Mouse (Mus musculus): ENCODE data around the gene Zkscan16.

DNA sequence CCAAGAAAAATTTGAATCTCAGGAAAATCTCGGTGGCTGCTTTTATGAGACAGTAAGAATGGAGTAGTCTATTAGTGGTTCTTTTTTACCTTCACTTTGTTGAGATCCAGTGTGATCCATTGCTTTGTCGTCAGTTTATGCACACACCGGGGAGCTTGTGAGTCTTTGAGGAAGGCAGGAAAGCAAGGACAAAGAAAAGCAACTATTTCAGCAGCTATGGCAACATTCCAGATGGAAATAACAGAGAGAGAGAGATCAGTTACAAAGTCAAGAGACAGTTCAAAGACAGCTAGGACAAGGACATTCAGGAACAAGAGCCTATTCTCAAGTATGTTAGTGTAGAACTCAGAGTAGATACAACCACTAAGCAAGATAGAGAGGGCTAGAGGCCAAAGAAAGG lies 7.6 kb upstream of the Zkscan16 start:
- TF ChIP-seq EP300 (IDR thresholded peaks at IDR 0.05; ENCODE audit: low read depth) (no peak), CTCF (IDR thresholded peaks at IDR 0.05; ENCODE audit: low read depth) (no peak)
